Mouse (Mus musculus) kidney, embryonic 15.5 days (tissue): Measurements from ENCODE around the gene Nmnat1. TPM values are rescaled to one million over a fixed set of nuclear protein-coding genes. Genes with fewer than 3 reads are reported as not detected.
"Not testable (repeated sequence)": the region's sequence is repeated elsewhere in the genome, so short reads cannot be mapped to it uniquely, and the experiment has no call there.

Experiments used
- ATAC-seq: fragments of 200-750 bp; cut with Nextera tagmentation; replicated peaks from 2 replicates; pipeline ENCODE4 v1.8.0; 2017; ENCODE audit warnings: moderate TSS enrichment; ENCODE audit not compliant: low FRiP score
- H3K27ac ChIP-seq: fragments of 300-500 bp; sonication (generic); 2 replicates; pipeline ENCODE4 v1.5.1; 2015; ENCODE audit warnings: mild to moderate bottlenecking, inconsistent platforms
- H3K27me3 ChIP-seq: fragments of 300-500 bp; sonication (generic); 2 replicates; pipeline ENCODE4 v1.6.1; 2015; ENCODE audit warnings: inconsistent platforms
- H3K36me3 ChIP-seq: fragments of 300-500 bp; sonication (generic); 2 replicates; pipeline ENCODE4 v1.6.1; 2015; ENCODE audit warnings: inconsistent platforms
- H3K4me1 ChIP-seq: fragments of 300-500 bp; sonication (generic); 2 replicates; pipeline ENCODE4 v1.6.1; 2015; ENCODE audit warnings: inconsistent platforms
- H3K4me2 ChIP-seq: fragments of 300-500 bp; sonication (generic); 2 replicates; pipeline ENCODE4 v1.6.1; 2015; ENCODE audit warnings: moderate library complexity, mild to moderate bottlenecking, inconsistent platforms
- H3K4me3 ChIP-seq: fragments of 300-500 bp; sonication (generic); replicated peaks from 2 replicates; pipeline ENCODE4 v1.5.1; 2015; ENCODE audit warnings: mild to moderate bottlenecking, inconsistent platforms
- H3K9ac ChIP-seq: fragments of 300-500 bp; sonication (generic); 2 replicates; pipeline ENCODE4 v1.6.1; 2015; ENCODE audit warnings: mild to moderate bottlenecking, inconsistent platforms
- H3K9me3 ChIP-seq: fragments of 300-500 bp; sonication (generic); replicated peaks from 2 replicates; pipeline ENCODE4 v1.6.1; 2016; ENCODE audit warnings: inconsistent platforms
- WGBS: fragments of 180-500 bp; shearing (Covaris S2); methylation state at CpG from one replicate; pipeline ENCODE4 v1.1.7; 2015; ENCODE audit warnings: mixed read lengths; 5-methylcytosine and 5-hydroxymethylcytosine counted together
- polyA plus RNA-seq: library from polyadenylated mRNA; unstranded; fragments of >200 nt; fragmentation: Nextera tagmentation; extraction: Ambion mirVana; gene quantifications from 2 replicates; pipeline ENCODE4 v1.2.1, GENCODE M21; 2015

The Nmnat1 gene
- polyA plus RNA-seq, 1 experiment from 2014 or later: 13.7 TPM

DNA sequence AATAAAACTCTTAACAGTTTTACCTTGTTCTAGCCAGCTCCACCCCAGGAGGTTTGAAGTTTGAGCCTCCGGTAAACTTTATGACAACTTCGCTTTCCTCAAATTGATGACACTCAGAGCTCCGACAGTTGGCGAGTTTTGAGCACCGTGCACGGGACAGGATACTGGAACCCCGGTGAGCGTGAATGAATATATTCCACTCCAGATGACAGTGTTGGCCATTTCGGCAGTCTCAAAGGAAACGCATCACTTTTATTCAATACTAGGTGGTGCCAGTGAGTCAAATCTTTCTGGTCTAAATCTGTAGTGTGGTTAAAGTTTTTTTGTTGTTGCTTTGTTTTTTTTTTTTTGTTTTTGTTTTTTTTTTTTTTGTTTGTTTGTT lies 814 bp upstream of the Nmnat1 start:
- H3K27me3 ChIP-seq: no peaks in the 10 kb centered on the region
- WGBS: 0% methylated on average over 10 of the region's 10 CpGs
- peak; percentile 20; the same call in 1 of the 2 replicates for ATAC-seq

DNA sequence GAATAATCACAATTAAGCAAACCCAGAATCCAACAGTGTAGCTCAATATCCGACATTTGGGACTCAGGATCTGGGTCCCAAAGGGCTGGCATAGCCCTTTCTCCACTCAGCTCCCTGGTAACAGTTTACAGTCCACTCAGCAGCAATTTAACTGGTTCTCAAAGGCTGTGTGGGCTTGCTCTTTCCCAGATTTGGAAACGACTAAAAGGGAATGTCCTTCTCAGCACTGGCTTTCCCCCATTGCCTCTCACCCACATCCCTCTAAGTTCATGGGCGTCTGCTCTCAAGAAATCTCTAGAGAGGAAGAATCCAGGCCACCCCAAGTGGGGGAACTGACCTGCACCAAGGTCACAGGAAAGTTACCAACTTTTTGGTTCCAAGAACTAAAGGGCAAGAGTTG lies 436 bp downstream of the Nmnat1 start:
- H3K9ac ChIP-seq: peak overlapping the region; percentile 72
- H3K9me3 ChIP-seq: no peaks in the 10 kb centered on the region
- peak overlapping the region; percentile 83 for H3K4me2 ChIP-seq
- peaks cover 18% of the 10 kb centered on the region for H3K4me1 ChIP-seq
- H3K36me3 ChIP-seq: peaks cover 30% of the 10 kb centered on the region
- peak overlapping the region; percentile 82 for H3K4me3 ChIP-seq
- peak overlapping the region; percentile 84 for H3K27ac ChIP-seq
- ATAC-seq: 0 out of 2 replicates have a peak, but pooled peaks have one; percentile 9
- no peaks in the 10 kb centered on the region for H3K27me3 ChIP-seq
- WGBS: 55% methylated on average over 3 of the region's 3 CpGs

More for the DNA sequence above, 814 bp upstream of the Nmnat1 start:
- Histone ChIP-seq H3K4me2 (peak overlapping the region; percentile 83), H3K36me3 (peaks cover 40% of the 10 kb centered on the region), H3K4me1 (peaks cover 18% of the 10 kb centered on the region), H3K27ac (peak overlapping the region; percentile 84), H3K9me3 (no peaks in the 10 kb centered on the region), H3K4me3 (peak overlapping the region; percentile 82), H3K9ac (peak overlapping the region; percentile 72)

DNA sequence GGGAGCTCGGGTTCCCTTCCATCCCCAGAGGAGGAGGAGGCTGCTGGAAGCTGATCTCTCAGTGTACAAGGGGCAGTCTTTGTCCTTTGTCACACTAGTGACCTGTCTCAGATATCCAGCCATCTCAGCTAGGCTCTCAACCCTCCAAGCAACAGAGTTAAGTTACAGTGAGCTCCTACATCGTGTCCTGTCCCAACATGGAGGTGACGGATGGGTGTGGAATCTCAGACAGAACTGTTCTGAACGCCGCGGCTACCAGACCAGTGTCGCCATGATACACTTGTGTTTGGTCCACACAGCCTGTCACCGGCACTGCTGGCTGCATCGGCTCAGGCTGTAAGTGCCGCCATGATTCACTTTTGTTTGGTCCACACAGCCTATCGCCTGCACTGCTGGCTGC lies 7.9 kb downstream of the Nmnat1 start, which contains the start of gene Tmem274:
Gene Tmem274, plus strand, starts transcription at position 301 of the 400 bp plus-strand sequence.
- Histone ChIP-seq H3K4me2 (no peak within 1 kb of the TSS), H3K9ac (no peak within 1 kb of the TSS), H3K4me3 (no peak within 1 kb of the TSS), H3K9me3 (no peaks in the 10 kb centered on the region), H3K36me3 (peaks cover 19% of the 10 kb centered on the region), H3K27me3 (no peaks in the 10 kb centered on the region), H3K4me1 (no peaks in the 10 kb centered on the region), H3K27ac (no peak within 1 kb of the TSS)
- no peak for ATAC-seq
- 73% methylated on average over 11 of the region's 11 CpGs for WGBS

DNA sequence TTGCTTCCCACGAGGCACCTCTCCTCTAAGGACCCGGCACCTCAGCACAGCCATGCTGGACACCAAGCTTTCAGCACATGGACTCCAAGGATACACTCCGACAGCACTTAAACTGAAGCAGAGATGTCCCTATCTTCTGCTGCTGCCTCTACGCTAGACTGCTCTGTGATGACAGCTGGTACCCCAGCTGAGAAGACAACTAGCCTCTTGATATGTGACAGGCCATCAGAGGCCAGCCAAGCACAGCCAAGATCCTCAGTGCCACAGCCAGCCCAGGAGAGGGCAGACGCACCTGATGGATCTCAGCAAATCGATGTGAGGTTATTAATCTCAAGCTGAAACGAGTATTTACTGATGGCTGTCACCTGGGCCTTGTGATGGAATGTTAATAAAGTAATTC lies 9.9 kb downstream of the Nmnat1 start:
- H3K36me3 ChIP-seq: peaks cover 21% of the 10 kb centered on the region
- no peaks in the 10 kb centered on the region for H3K4me1 ChIP-seq
- 65% methylated on average over 7 of the region's 7 CpGs for WGBS
- no peak overlapping the region for H3K4me2 ChIP-seq
- no peaks in the 10 kb centered on the region for H3K9me3 ChIP-seq
- H3K4me3 ChIP-seq: no peak overlapping the region
- no peak overlapping the region for H3K27ac ChIP-seq
- no peak overlapping the region for H3K9ac ChIP-seq
- ATAC-seq: no peak
- H3K27me3 ChIP-seq: no peaks in the 10 kb centered on the region

DNA sequence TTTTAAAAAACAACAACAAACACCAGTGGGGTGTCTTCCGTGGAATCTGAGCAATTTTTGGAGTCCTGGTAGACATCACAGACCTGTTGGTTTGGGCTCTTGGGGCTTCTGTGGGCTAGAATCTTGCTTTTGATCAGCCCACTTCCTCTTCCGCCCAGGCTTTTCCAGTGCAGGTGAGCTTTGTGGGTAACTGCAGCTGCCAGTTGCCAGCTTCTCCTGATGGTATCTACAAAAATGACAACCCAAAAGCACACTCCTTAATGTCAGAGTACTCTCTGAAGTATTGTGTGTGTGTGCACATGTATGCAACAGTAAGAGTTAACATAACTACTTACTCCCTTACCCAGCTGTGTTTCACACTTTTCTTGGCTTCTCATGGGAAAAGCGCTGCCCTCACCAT lies 15.4 kb downstream of the Nmnat1 start:
- no peak overlapping the region for H3K4me2 ChIP-seq
- H3K27ac ChIP-seq: no peak overlapping the region
- H3K9me3 ChIP-seq: no peaks in the 10 kb centered on the region
- no peak overlapping the region for H3K4me3 ChIP-seq
- ATAC-seq: no peak
- H3K4me1 ChIP-seq: no peaks in the 10 kb centered on the region
- 97% methylated on average over 3 of the region's 3 CpGs for WGBS
- H3K36me3 ChIP-seq: peaks cover 44% of the 10 kb centered on the region
- no peaks in the 10 kb centered on the region for H3K27me3 ChIP-seq
- no peak overlapping the region for H3K9ac ChIP-seq

DNA sequence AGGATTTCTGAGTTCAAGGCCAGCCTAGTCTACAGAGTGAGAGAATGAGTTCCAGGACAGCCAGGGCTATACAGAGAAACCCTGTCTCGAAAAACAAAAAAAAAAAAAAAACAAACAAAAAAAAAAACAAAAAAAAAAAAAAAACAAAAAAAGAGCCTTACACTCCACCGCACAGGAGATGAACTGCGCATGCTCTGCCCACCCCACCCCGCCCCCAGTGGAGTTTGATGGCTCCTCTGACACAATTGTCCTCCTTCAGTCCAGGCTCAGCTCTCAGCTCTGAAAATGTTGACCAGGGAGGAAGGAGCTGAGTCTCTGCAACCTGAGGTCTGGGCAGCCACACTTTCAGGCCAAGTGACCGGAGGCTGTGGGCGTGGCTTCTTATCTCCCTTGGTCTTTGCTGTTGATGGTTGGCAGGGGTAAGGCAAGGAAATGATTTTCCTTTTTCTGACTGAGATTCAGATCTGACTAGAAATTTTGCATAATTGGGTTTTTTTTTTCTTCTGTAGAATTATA lies 21.5 kb downstream of the Nmnat1 start:
- Histone ChIP-seq H3K27ac (0 out of 2 replicates have a peak overlapping the region, but pooled peaks have one; percentile 41), H3K9ac (no peak overlapping the region), H3K27me3 (no peaks in the 10 kb centered on the region), H3K4me1 (no peaks in the 10 kb centered on the region), H3K4me2 (no peak overlapping the region), H3K4me3 (no peak overlapping the region), H3K9me3 (no peaks in the 10 kb centered on the region), H3K36me3 (peaks cover 10% of the 10 kb centered on the region; the same call in 1 of the 2 replicates)
- WGBS: 64% methylated on average over 6 of the region's 6 CpGs
- ATAC-seq: no peak

DNA sequence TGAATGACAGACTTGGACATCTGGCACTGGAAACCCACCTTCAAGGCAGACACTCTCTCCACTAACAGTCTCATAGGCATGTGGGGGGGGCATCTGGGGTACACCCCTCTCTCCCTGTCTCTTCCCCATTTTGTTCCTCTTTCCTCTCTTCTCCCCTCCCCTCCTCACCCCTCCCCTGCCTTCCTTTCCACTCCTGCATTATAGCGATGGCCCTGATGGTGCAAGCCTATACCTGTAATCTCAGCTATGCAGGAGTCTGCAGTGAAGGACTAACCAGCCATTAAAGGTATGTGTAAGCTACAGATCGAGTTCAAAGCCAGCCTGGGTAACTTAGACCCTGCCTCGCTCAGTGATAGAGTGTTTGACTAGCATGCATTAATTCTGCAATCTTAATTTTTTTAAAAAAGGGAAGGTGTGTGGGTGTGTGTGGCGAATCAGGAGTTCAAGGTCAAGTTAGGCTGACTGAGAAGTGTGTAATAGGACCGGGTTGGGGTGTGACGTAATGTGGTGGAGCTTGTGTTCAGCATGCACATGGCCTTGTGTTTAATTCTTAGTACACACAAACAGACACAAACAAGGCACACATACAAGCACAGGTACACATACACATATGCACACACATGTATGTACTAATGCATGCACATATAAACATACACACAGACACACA lies 22.6 kb downstream of the Nmnat1 start:
- Histone ChIP-seq H3K9me3 (no peaks in the 10 kb centered on the region), H3K4me3 (no peak overlapping the region), H3K36me3 (peaks cover 2% of the 10 kb centered on the region; the same call in 1 of the 2 replicates), H3K27me3 (no peaks in the 10 kb centered on the region), H3K4me2 (no peak overlapping the region), H3K9ac (no peak overlapping the region), H3K27ac (no peak overlapping the region), H3K4me1 (0 out of 2 replicates have a peak, but pooled peaks cover 3% of the 10 kb centered on the region)
- no peak for ATAC-seq
- WGBS: 75% methylated on average over 6 of the region's 6 CpGs

DNA sequence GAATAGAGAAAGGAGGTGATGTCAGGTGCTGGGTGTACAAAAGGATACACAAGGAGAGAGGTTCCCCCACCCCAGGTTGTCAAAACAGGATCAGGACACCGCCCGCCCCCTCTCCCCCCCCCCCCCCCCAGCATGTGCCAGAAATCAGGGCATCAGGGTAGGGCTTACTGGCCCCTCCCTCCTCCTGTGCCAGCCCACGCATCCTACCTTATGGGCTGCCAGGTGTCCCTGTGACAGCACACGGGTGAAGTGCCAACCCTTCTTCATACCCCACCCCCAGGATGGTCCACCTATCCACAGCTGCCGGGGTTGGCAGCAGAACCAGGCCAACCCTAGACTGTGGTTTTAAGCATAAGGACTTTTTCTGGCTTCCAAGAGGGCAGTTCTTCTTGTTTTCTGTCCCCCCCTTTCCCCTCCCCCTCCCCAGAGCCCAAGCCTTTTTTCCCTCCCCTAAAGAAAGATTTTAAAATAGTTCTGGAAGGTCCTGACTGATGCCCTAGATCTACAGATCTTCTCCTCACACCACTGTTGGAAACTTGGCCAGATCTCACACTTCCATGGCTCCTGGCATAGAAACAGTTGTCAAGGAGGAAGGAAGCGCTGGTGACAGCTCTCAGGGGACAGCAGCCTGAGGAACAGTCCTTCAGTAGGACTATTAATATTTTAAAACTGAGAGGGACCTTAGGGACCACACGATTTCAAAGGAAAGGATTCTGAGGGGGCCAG lies 23.3 kb downstream of the Nmnat1 start:
- Histone ChIP-seq H3K9ac (no peak overlapping the region), H3K9me3 (no peaks in the 10 kb centered on the region), H3K36me3 (no peaks in the 10 kb centered on the region), H3K4me2 (no peak overlapping the region), H3K27ac (no peak overlapping the region), H3K4me3 (no peak overlapping the region), H3K27me3 (no peaks in the 10 kb centered on the region), H3K4me1 (0 out of 2 replicates have a peak, but pooled peaks cover 3% of the 10 kb centered on the region)
- 61% methylated on average over 6 of the region's 7 CpGs for WGBS
- no peak for ATAC-seq

DNA sequence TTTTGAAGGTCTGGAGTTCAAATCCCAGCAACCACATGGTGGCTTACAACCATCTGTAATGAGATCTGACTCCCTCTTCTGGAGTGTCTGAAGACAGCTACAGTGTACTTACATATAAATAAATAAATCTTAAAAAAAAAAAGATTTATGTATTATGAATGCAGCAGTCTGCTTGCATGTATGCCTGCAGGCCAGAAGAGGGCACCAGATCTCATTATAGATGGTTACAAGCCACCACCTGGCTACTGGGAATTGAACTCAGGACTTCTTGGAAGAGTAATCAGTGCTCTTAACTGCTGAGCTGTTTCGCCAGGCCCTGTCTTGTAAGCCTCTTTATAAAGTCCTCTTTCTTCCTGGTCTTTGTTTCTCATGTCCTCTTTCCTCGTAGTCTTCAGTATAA lies 24.5 kb downstream of the Nmnat1 start:
- H3K36me3 ChIP-seq, H3K27ac ChIP-seq, H3K27me3 ChIP-seq, H3K4me1 ChIP-seq, H3K9ac ChIP-seq, ATAC-seq, H3K4me3 ChIP-seq, H3K4me2 ChIP-seq, H3K9me3 ChIP-seq: not testable (repeated sequence)
- WGBS: 94% methylated on average over 2 of the region's 2 CpGs

DNA sequence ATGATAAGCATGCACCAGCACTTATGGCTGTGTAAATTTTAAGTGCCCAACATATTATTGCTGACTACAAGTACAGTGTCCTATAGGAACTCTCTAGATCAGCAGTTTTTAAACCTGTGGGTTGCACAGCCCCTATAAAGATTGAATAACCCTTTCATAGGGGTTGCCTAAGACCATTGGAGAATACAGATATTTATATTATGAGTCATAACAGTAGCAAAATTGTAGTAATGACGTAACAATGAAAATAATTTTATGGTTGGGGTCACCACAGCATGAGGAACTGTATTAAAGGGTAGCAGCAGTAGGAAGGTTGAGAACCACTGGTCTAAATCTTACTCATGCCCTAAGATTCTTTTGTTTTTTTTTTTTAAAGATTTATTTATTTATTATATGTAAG lies 25.6 kb downstream of the Nmnat1 start:
- no peak overlapping the region for H3K27ac ChIP-seq
- no peak for ATAC-seq
- no peak overlapping the region for H3K9ac ChIP-seq
- H3K9me3 ChIP-seq: no peaks in the 10 kb centered on the region
- 0 out of 2 replicates have a peak, but pooled peaks cover 3% of the 10 kb centered on the region for H3K4me1 ChIP-seq
- no peak overlapping the region for H3K4me3 ChIP-seq
- H3K36me3 ChIP-seq: no peaks in the 10 kb centered on the region
- H3K27me3 ChIP-seq: no peaks in the 10 kb centered on the region
- H3K4me2 ChIP-seq: no peak overlapping the region
- WGBS: 78% methylated on average over 1 of the region's 1 CpGs

DNA sequence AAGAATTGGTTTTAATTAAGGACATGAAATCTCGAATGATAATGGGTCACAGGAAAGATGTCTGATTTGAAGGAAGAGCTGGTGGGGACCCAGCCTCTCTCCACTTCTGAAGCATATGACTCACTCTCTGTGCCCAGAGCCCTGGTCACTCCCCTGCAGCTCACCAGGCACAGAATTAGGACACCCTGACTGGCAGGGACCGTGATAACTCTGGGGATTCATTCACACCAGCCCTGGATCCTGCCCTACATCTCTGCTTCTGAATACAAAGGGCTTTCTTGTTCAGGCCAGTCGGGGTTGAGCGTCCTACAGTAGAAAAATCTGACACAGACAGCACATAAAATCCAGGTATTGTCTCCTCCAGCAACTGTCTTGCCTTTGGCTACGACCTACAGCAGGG lies 26.5 kb downstream of the Nmnat1 start:
- Histone ChIP-seq H3K4me1 (0 out of 2 replicates have a peak, but pooled peaks cover 3% of the 10 kb centered on the region), H3K36me3 (no peaks in the 10 kb centered on the region), H3K27me3 (no peaks in the 10 kb centered on the region), H3K27ac (no peak overlapping the region), H3K9me3 (no peaks in the 10 kb centered on the region), H3K9ac (no peak overlapping the region), H3K4me3 (no peak overlapping the region), H3K4me2 (no peak overlapping the region)
- 77% methylated on average over 5 of the region's 5 CpGs for WGBS
- ATAC-seq: no peak

DNA sequence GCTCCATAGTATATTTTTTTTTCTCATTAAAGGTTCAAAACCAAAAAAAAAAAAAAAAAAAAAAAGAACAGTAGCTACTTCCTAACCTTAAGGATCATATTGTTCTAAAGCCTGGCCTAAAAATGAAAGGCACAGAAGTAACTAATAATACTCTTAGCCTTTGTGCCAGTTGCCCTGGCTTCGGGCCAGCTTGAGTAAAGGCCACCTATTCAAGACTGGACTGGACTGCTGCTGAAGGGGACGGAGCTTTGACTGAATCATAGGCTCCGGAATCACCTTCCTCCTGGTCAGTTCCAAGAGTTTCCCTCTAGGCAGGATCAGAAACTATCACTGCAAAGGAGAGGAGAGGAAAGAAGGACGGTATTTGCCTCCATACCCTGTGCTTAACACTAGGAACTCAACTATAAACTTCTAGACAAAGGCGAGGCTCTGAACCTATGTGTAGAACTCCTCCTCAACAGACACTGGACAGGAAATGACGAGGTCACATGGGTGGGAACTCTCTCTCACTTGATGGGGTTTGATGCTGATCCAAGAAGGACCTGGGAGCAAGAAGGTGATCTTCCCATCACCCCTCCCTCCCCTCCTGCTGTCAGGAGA lies 27.1 kb downstream of the Nmnat1 start:
- WGBS: 74% methylated on average over 6 of the region's 6 CpGs
- Histone ChIP-seq H3K9me3 (no peaks in the 10 kb centered on the region), H3K27ac (no peak overlapping the region), H3K4me3 (no peak overlapping the region), H3K9ac (no peak overlapping the region), H3K4me1 (0 out of 2 replicates have a peak, but pooled peaks cover 3% of the 10 kb centered on the region), H3K36me3 (no peaks in the 10 kb centered on the region), H3K27me3 (no peaks in the 10 kb centered on the region), H3K4me2 (no peak overlapping the region)
- no peak for ATAC-seq
